Mouse (Mus musculus) cortical plate, adult 2 months (tissue): Measurements from ENCODE around the gene Cdc34b.

ENCODE experiments used
- CTCF ChIP-seq: fragments of 200-500 bp; IDR thresholded peaks from 2 replicates; pipeline ENCODE4 v1.5.1; 2011; ENCODE audit warnings: mild to moderate bottlenecking, control low read depth, low read length; ENCODE audit not compliant: insufficient read depth; ENCODE audit errors: extremely low read depth
- POLR2A ChIP-seq: fragments of 200-500 bp; IDR thresholded peaks from 2 replicates; pipeline ENCODE4 v1.6.1; 2011; ENCODE audit warnings: mild to moderate bottlenecking, low read length, control low read depth; ENCODE audit not compliant: insufficient read depth; ENCODE audit errors: extremely low read depth

- no peak for TF ChIP-seq CTCF
- no peak for TF ChIP-seq POLR2A
Observed at GRCm38 (mm10) chr11:94695508-94695907, 46.1 kb upstream of the Cdc34b start.
